Mouse (Mus musculus) thymus, postnatal 0 days (tissue): ENCODE data around the gene Clec16a. TPM values are rescaled to one million over a fixed set of nuclear protein-coding genes. Genes with fewer than 3 reads are reported as not detected.

Experiments used
- DNase-seq: peaks from one replicate; pipeline ENCODE4 v3.0.0-alpha.2; 2015; ENCODE audit warnings: low spot score
- polyA plus RNA-seq: library from polyadenylated mRNA; unstranded; fragments of >200 nt; fragmentation: Nextera tagmentation; extraction: Ambion mirVana; gene quantifications from 2 replicates; pipeline ENCODE4 v1.2.1, GENCODE M21; 2015

The Clec16a gene
- 38.5 and 50.7 TPM in 2 replicates for polyA plus RNA-seq

- DNase-seq = peak; percentile 97
Measured at GRCm38 (mm10) chr16:10544995-10545622, at the start of gene Clec16a. TSS of gene Clec16a (plus strand) at chr16:10545339.

- DNase-seq = no peak
Measured at GRCm38 (mm10) chr16:10495824-10496298, 49.3 kb upstream of the Clec16a start.

- DNase-seq = no peak
Measured at GRCm38 (mm10) chr16:10498096-10498602, 47.0 kb upstream of the Clec16a start.

GRCm38 (mm10) chr16:10499122-10499521, 46.0 kb upstream of the Clec16a start:
- no peak for DNase-seq

GRCm38 (mm10) chr16:10501865-10502264, 43.3 kb upstream of the Clec16a start:
- DNase-seq = peak; percentile 51

- no peak for DNase-seq
Measured at GRCm38 (mm10) chr16:10503058-10503457, 42.1 kb upstream of the Clec16a start.

GRCm38 (mm10) chr16:10507445-10507844, 37.7 kb upstream of the Clec16a start:
- DNase-seq = no peak

GRCm38 (mm10) chr16:10508691-10509090, 36.4 kb upstream of the Clec16a start:
- DNase-seq = no peak

GRCm38 (mm10) chr16:10510477-10511133, 34.5 kb upstream of the Clec16a start:
- DNase-seq = no peak

GRCm38 (mm10) chr16:10511134-10511520, 34.0 kb upstream of the Clec16a start:
- no peak for DNase-seq

- no peak for DNase-seq
Measured at GRCm38 (mm10) chr16:10515953-10516572, 29.1 kb upstream of the Clec16a start.

- DNase-seq = no peak
Measured at GRCm38 (mm10) chr16:10518030-10518429, 27.1 kb upstream of the Clec16a start.

GRCm38 (mm10) chr16:10520908-10521614, 24.1 kb upstream of the Clec16a start:
- DNase-seq = peak; percentile 72

GRCm38 (mm10) chr16:10522811-10523210, 22.3 kb upstream of the Clec16a start:
- DNase-seq = peak; percentile 71

GRCm38 (mm10) chr16:10523650-10524049, 21.5 kb upstream of the Clec16a start:
- DNase-seq = no peak

GRCm38 (mm10) chr16:10524866-10525609, 20.1 kb upstream of the Clec16a start:
- peak; percentile 60 for DNase-seq

- no peak for DNase-seq
Measured at GRCm38 (mm10) chr16:10525610-10525980, 19.5 kb upstream of the Clec16a start.

GRCm38 (mm10) chr16:10527046-10527644, 18.0 kb upstream of the Clec16a start:
- no peak for DNase-seq

- DNase-seq = no peak
Measured at GRCm38 (mm10) chr16:10528382-10528781, 16.8 kb upstream of the Clec16a start.

- DNase-seq = no peak
Measured at GRCm38 (mm10) chr16:10530179-10530578, 15.0 kb upstream of the Clec16a start.
